Mouse (Mus musculus): ENCODE data around the gene March6.

DNA sequence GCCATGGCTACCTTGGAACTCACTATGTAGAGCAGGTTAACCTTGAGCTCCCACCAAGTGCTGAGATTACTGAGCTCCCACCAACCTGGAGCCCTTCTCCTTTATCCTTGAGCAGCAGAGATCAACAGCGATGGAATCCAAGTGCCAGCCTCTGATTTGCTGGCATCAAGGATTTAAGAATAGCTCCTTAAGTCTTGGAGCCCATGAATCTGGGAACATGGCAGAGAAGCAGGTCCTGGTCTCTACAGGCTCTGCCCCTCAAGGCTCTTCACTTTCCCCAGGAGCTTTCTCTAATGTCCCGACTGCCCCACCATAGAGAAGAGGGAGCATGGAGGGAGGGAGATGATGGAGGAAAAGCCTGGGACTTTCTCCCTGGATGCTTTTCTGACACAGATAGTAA, 6.9 kb upstream of the March6 start:
- TF ChIP-seq POLR2A (IDR thresholded peaks at IDR 0.05; ENCODE audit: control insufficient read depth, extremely low read depth, insufficient read depth, low read length, poor library complexity) = no peak
- TF ChIP-seq CTCF (IDR thresholded peaks at IDR 0.05; ENCODE audit: borderline replicate concordance, control insufficient read depth, extremely low read depth, insufficient read depth, low read length, poor library complexity) = no peak
